Mouse (Mus musculus): ENCODE measurements at regions not wholly inside any gene's neighbourhood (a gene's known extent, or its start where the extent isn't known, plus 50 kb on each side); places are given as distances from the start of the nearest gene placed in this dataset.
A peak's percentile ranks its signal among the peaks of the same experiment; 100 is the strongest.

- TF ChIP-seq POLR2A (IDR thresholded peaks at IDR 0.05; ENCODE audit: insufficient read depth, low read depth, low read length) (no peak), CTCF (IDR thresholded peaks at IDR 0.05) (peak; percentile 6; the same call in 1 of the 2 replicates)
These were observed 317.5 kb downstream of the Icos start for GRCm38 (mm10) chr1:61295219-61295618.

All from heart, adult 2 months (tissue).